Mouse (Mus musculus): ENCODE results near the gene Ptch2. TPM values are rescaled to one million over a fixed set of nuclear protein-coding genes. Genes with fewer than 3 reads are reported as not detected.

The Ptch2 gene
- total and polyA plus RNA-seq, 3 experiments: 0.33 TPM; not detected in 2

DNA sequence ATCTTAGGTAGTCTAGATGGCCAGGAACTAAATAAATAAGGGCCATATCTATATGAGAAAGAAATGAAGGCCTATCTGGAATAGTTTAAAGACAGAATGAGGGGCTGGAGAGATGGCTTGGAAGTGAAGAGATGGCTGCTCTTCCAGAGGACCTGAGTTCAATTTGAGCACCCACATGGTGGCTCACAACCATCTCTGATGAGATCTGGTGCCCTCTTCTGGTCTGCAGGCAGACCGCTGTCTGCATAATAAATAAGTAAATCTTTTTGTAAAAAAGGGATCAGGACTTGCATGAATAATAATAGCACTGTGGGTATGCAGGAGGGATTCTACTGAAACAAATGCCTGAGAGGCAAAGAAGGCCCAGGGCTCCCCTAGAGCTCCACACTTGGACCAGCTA lies 17.4 kb downstream of the Ptch2 start:
- no peak for TF ChIP-seq MAZ (IDR thresholded peaks at IDR 0.05; ENCODE audit: low read depth, low read length)
- TF ChIP-seq TCF12 (IDR thresholded peaks at IDR 0.05; ENCODE audit: low read depth, low read length): no peak
- TF ChIP-seq GABPA (IDR thresholded peaks at IDR 0.05; ENCODE audit: low read depth, low read length): no peak
- peak; percentile 39 for TF ChIP-seq RAD21 (IDR thresholded peaks at IDR 0.05; ENCODE audit: low read depth, low read length)
- no peak for TF ChIP-seq EP300 (IDR thresholded peaks at IDR 0.05; ENCODE audit: low read depth in 1 of 2, low read length in 2 of 2)
- no peak for TF ChIP-seq MAX (IDR thresholded peaks at IDR 0.05; ENCODE audit: low read length)
- TF ChIP-seq ZMIZ1 (IDR thresholded peaks at IDR 0.05; ENCODE audit: low read depth, low read length): no peak
- peak in 2 of 3 experiments; percentile 52 to 55; a peak in 4 of 6 replicates for TF ChIP-seq CTCF (IDR thresholded peaks at IDR 0.05 in 2 of 3, conservative IDR thresholded peaks at IDR 0.05 in 1 of 3; ENCODE audit: control insufficient read depth in 1 of 3, insufficient read depth in 1 of 3, low read depth in 2 of 3, low read length in 3 of 3, poor library complexity in 1 of 3, severe bottlenecking in 1 of 3)
- TF ChIP-seq HCFC1 (IDR thresholded peaks at IDR 0.05; ENCODE audit: low read depth, low read length): no peak
- TF ChIP-seq MXI1 (IDR thresholded peaks at IDR 0.05; ENCODE audit: low read depth, low read length): no peak
- TF ChIP-seq ZC3H11A (IDR thresholded peaks at IDR 0.05; ENCODE audit: low read depth, low read length): no peak
- no peak for TF ChIP-seq ZNF384 (IDR thresholded peaks at IDR 0.05; ENCODE audit: low read depth, low read length)
- no peak for TF ChIP-seq POLR2A (IDR thresholded peaks at IDR 0.05; ENCODE audit: control insufficient read depth in 1 of 2, insufficient read depth in 1 of 2, low read depth in 1 of 2, low read length in 2 of 2, poor library complexity in 1 of 2)
- no peak for TF ChIP-seq KAT2A (conservative IDR thresholded peaks at IDR 0.05; ENCODE audit: low read depth, low read length)
- peak; percentile 47 for TF ChIP-seq SMC3 (IDR thresholded peaks at IDR 0.05; ENCODE audit: low read depth, low read length)
- TF ChIP-seq CHD2 (IDR thresholded peaks at IDR 0.05; ENCODE audit: low read length): no peak
- no peak for TF ChIP-seq TAL1 (IDR thresholded peaks at IDR 0.05; ENCODE audit: low read length)
- no peak for TF ChIP-seq NELFE (IDR thresholded peaks at IDR 0.05; ENCODE audit: low read depth, low read length)
- no peak for TF ChIP-seq USF1 (IDR thresholded peaks at IDR 0.05; ENCODE audit: low read depth, low read length)
- peak; percentile 53 for DNase-seq (ENCODE audit: low read depth, low spot score)
- no peak overlapping the region for H3K4me3 ChIP-seq (ENCODE audit: control insufficient read depth in 1 of 2, insufficient read depth in 1 of 2, low read depth in 2 of 2, low read length in 2 of 2)
- no peaks in the 10 kb centered on the region for H3K4me1 ChIP-seq (ENCODE audit: control insufficient read depth in 1 of 2, insufficient read depth in 2 of 2, low read length in 2 of 2)
- H3K9ac ChIP-seq (ENCODE audit: control insufficient read depth, low read depth, low read length, poor library complexity, severe bottlenecking): no peak overlapping the region
- no peaks in the 10 kb centered on the region for H3K36me3 ChIP-seq (ENCODE audit: control insufficient read depth in 1 of 2, insufficient read depth in 2 of 2, low read length in 2 of 2)
- H3K9me3 ChIP-seq (replicated peaks; ENCODE audit: insufficient read depth, low read length): no peaks in the 10 kb centered on the region
- no peaks in the 10 kb centered on the region for H3K79me2 ChIP-seq (ENCODE audit: control insufficient read depth, insufficient read depth, low read length, poor library complexity)
- H3K27me3 ChIP-seq (ENCODE audit: control insufficient read depth in 1 of 2, insufficient read depth in 2 of 2, low read length in 2 of 2): no peaks in the 10 kb centered on the region
- no peak overlapping the region for H3K27ac ChIP-seq (ENCODE audit: control insufficient read depth, low read depth, low read length)

DNA sequence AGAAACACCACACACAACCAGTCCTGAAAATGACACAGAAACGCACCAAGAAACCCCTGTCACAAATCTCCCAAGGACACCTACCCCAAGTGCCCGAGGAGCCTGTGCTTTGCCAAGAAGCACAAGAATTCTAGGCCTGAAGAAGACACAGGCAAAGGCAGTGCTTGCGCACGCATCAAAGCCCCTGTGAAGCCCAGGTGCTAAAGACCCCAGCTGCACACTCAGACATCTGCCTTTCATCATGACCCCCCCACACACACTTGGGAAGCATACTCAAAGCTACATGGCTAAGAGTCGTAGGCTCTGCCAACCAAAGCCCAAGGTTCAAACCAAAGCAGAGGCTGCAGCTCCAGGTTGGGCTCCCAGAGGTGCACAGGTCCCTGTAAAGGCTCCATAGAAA lies 19.7 kb downstream of the Ptch2 start:
- no peaks in the 10 kb centered on the region for H3K4me1 ChIP-seq (ENCODE audit: control insufficient read depth in 1 of 2, insufficient read depth in 2 of 2, low read length in 2 of 2)
- no peaks in the 10 kb centered on the region for H3K27me3 ChIP-seq (ENCODE audit: control insufficient read depth in 1 of 2, insufficient read depth in 2 of 2, low read length in 2 of 2)
- H3K36me3 ChIP-seq (ENCODE audit: control insufficient read depth in 1 of 2, insufficient read depth in 2 of 2, low read length in 2 of 2): peaks cover 0 to 4% of the 10 kb centered on the region in 2 experiments; a peak in 2 of 4 replicates
- peaks cover 8% of the 10 kb centered on the region for H3K79me2 ChIP-seq (ENCODE audit: control insufficient read depth, insufficient read depth, low read length, poor library complexity)
- no peak for DNase-seq (ENCODE audit: low read depth, low spot score)
- TF ChIP-seq MAZ (IDR thresholded peaks at IDR 0.05; ENCODE audit: low read depth, low read length): no peak
- no peak for TF ChIP-seq ZC3H11A (IDR thresholded peaks at IDR 0.05; ENCODE audit: low read depth, low read length)
- TF ChIP-seq MXI1 (IDR thresholded peaks at IDR 0.05; ENCODE audit: low read depth, low read length): no peak
- TF ChIP-seq HCFC1 (IDR thresholded peaks at IDR 0.05; ENCODE audit: low read depth, low read length): no peak
- TF ChIP-seq POLR2A (IDR thresholded peaks at IDR 0.05; ENCODE audit: control insufficient read depth in 1 of 2, insufficient read depth in 1 of 2, low read depth in 1 of 2, low read length in 2 of 2, poor library complexity in 1 of 2): no peak
- H3K9me3 ChIP-seq (replicated peaks; ENCODE audit: insufficient read depth, low read length): no peaks in the 10 kb centered on the region
- no peak overlapping the region for H3K9ac ChIP-seq (ENCODE audit: control insufficient read depth, low read depth, low read length, poor library complexity, severe bottlenecking)
- no peak overlapping the region for H3K27ac ChIP-seq (ENCODE audit: control insufficient read depth, low read depth, low read length)
- no peak overlapping the region for H3K4me3 ChIP-seq (ENCODE audit: control insufficient read depth in 1 of 2, insufficient read depth in 1 of 2, low read depth in 2 of 2, low read length in 2 of 2)

Data from MEL (cell line).